Mouse (Mus musculus): ENCODE measurements around the gene Hebp2. TPM values are rescaled to one million over a fixed set of nuclear protein-coding genes. Genes with fewer than 3 reads are reported as not detected.
"Not testable (repeated sequence)": the region's sequence is repeated elsewhere in the genome, so short reads cannot be mapped to it uniquely, and the experiment has no call there.

Gene Hebp2
- 19.7 and 20.0 TPM in 2 replicates for polyA plus RNA-seq (2016; fragmentation: Nextera tagmentation; extraction: Ambion mirVana)

DNA sequence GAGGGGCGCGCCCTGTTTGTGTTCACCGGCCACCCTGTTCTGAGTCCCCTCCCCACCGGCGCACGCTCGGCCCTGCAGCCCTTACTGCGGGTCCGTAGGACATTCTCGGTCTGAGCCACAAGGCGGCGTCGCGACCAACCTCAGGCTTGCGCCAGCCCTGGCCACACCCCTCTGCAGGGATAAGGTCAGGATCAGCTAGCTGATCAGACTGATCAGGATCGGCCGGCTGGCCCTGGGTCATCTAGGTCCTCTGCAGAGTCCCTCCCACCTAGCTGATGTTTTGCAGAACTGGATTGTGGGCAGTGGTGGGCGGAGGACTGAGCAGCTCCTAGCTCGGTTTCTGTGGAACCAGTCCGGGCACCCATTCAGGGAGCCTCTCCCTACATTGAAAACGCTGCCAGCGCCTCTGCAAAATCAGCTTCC lies at the start of gene Hebp2:
Gene Hebp2 (minus strand): TSS at position 264 of the 423 bp plus-strand sequence.
- no peak within 1 kb of the TSS for H3K27ac ChIP-seq
- peak within 1 kb of the TSS; percentile 76 for H3K4me2 ChIP-seq
- H3K27me3 ChIP-seq = peaks cover 14% of the 10 kb centered on the region; the same call in 1 of the 2 replicates
- under 1% methylated on average over 22 of the region's 22 CpGs for WGBS
- H3K4me3 ChIP-seq (replicated peaks) = peak within 1 kb of the TSS; percentile 60
- 0 out of 2 replicates have a peak, but pooled peaks cover 2% of the 10 kb centered on the region for H3K36me3 ChIP-seq
- peak within 1 kb of the TSS; percentile 70 for H3K9ac ChIP-seq (replicated peaks)
- peak; percentile 82 for ATAC-seq (ENCODE audit: insufficient number of reproducible peaks, insufficient read depth, low FRiP score, low TSS enrichment, low read depth)
- no peaks in the 10 kb centered on the region for H3K9me3 ChIP-seq
- peaks cover 9% of the 10 kb centered on the region; the same call in 1 of the 2 replicates for H3K4me1 ChIP-seq (replicated peaks)

DNA sequence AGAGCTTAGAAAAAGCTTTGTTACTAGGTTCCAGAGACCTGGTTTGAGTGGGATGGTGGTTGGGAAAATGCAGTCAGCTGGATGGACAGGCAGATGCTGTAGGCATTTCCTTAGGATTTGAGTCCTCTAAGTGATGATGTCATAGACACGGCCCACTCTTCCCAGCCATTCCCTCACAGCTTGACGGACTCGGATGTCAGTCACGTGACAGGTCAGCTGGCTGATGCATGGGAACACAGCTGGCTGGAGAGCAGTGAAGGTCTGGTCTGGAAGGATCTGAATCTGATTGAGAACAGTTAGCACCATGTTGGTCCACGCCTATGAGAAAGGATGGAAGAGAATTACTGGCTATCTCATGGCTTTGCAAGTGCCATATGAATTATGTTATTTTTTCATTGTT lies 43.6 kb upstream of the Hebp2 start:
- Histone ChIP-seq H3K9me3 (no peaks in the 10 kb centered on the region), H3K27ac (no peak overlapping the region)
- 86% methylated on average over 5 of the region's 5 CpGs for WGBS

DNA sequence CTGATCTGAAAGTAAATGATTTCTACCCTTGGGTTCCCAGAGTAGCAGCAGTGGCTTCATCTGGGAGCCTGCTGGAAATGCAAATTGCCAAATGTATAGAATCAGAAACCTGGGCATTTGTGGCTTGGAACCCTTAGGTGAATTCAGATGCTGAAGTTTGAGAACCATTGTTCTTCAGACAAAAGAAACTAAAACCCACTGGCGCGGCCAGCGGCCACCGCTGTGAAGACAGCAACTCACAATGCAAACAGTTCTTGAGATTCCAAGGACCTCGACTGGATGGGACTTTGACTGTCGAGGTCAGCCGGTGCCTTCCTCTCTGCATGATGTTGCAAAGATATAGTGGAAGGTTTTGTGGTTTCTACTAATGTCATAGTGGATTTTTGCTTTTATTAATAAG lies 38.3 kb upstream of the Hebp2 start:
- no peaks in the 10 kb centered on the region for H3K27me3 ChIP-seq
- H3K4me2 ChIP-seq = no peak overlapping the region
- H3K9ac ChIP-seq (replicated peaks) = no peak overlapping the region
- WGBS = 38% methylated on average over 7 of the region's 7 CpGs
- no peak overlapping the region for H3K27ac ChIP-seq
- H3K36me3 ChIP-seq = no peaks in the 10 kb centered on the region
- no peaks in the 10 kb centered on the region for H3K9me3 ChIP-seq
- H3K4me1 ChIP-seq (replicated peaks) = no peaks in the 10 kb centered on the region
- H3K4me3 ChIP-seq (replicated peaks) = no peak overlapping the region
- no peak for ATAC-seq (ENCODE audit: insufficient number of reproducible peaks, insufficient read depth, low FRiP score, low TSS enrichment, low read depth)

More for the DNA sequence above, 43.6 kb upstream of the Hebp2 start:
- H3K4me3 ChIP-seq (replicated peaks) = no peak overlapping the region
- no peak for ATAC-seq (ENCODE audit: insufficient number of reproducible peaks, insufficient read depth, low FRiP score, low TSS enrichment, low read depth)
- H3K9ac ChIP-seq (replicated peaks) = no peak overlapping the region
- no peaks in the 10 kb centered on the region for H3K27me3 ChIP-seq
- no peak overlapping the region for H3K4me2 ChIP-seq
- H3K36me3 ChIP-seq = no peaks in the 10 kb centered on the region
- H3K4me1 ChIP-seq (replicated peaks) = no peaks in the 10 kb centered on the region

DNA sequence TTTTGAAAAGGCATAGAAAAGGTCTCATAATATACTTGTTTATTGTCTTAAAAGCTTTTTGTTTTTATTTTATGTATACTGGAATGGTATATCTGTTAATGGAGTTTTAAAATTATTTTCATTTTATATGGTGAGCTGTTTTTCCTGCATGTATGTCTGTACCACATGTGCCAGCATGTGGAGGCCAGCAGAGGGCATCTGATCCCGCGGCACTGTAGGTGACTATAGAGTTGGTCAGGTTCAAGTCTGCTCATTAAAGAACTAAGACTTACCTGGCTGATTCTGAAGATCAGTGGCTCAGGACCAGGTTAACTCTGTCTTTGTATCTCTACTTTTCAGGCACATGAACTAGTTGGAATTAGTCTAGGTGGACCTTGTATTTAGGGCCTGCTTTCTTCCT lies 26.7 kb upstream of the Hebp2 start:
- Histone ChIP-seq H3K4me3 (replicated peaks) (no peak overlapping the region), H3K27me3 (no peaks in the 10 kb centered on the region), H3K9ac (replicated peaks) (no peak overlapping the region), H3K36me3 (no peaks in the 10 kb centered on the region), H3K4me1 (replicated peaks) (no peaks in the 10 kb centered on the region), H3K27ac (no peak overlapping the region), H3K9me3 (no peaks in the 10 kb centered on the region), H3K4me2 (no peak overlapping the region)
- WGBS = 57% methylated on average over 2 of the region's 2 CpGs
- no peak for ATAC-seq (ENCODE audit: insufficient number of reproducible peaks, insufficient read depth, low FRiP score, low TSS enrichment, low read depth)

DNA sequence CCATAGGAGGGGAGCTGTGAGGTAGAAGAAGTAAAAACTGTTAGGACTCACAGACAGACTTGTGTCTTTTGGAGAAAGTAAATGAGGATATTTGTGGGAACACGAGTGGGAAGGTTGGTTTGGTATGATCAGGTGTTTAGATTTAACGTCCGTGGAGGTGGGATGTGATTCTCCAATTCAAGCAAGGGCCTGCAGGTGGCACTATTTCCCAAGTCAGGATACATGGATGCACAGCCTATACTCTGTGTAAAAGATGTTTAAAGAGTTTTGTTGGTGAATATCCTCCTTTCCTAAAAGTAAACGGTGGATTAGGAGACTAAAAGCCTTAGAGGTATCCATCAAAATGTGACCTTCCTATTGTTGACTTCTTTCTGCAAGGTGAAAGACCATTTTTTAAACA lies 17.1 kb upstream of the Hebp2 start:
- no peak overlapping the region for H3K9ac ChIP-seq (replicated peaks)
- H3K9me3 ChIP-seq = no peaks in the 10 kb centered on the region
- no peaks in the 10 kb centered on the region for H3K4me1 ChIP-seq (replicated peaks)
- no peak for ATAC-seq (ENCODE audit: insufficient number of reproducible peaks, insufficient read depth, low FRiP score, low TSS enrichment, low read depth)
- H3K36me3 ChIP-seq = no peaks in the 10 kb centered on the region
- H3K27ac ChIP-seq = no peak overlapping the region
- 8% methylated on average over 4 of the region's 4 CpGs for WGBS
- 0 out of 2 replicates have a peak, but pooled peaks cover 3% of the 10 kb centered on the region for H3K27me3 ChIP-seq
- no peak overlapping the region for H3K4me3 ChIP-seq (replicated peaks)
- H3K4me2 ChIP-seq = no peak overlapping the region

DNA sequence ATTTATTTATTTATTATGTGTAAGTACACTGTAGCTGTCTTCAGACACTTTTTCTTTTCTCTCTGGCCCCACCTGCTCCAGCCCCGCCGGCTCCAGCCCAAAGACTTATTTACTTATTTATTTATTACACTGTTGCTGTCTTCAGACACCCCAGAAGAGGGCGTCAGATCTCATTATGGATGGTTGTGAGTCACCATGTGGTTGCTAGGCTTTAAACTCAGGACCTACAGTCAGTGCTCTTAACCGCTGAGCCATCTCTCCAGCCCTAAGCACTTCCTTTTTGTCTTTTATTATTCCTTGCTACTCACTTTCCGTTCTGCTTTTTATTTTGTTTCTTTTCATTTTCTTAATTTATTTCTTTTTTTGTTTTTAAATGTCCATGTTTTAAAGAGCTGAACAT lies 15.6 kb upstream of the Hebp2 start:
- no peaks in the 10 kb centered on the region for H3K4me1 ChIP-seq (replicated peaks)
- 47% methylated on average over 5 of the region's 5 CpGs for WGBS
- H3K9ac ChIP-seq (replicated peaks) = no peak overlapping the region
- H3K4me2 ChIP-seq = no peak overlapping the region
- H3K27me3 ChIP-seq = 0 out of 2 replicates have a peak, but pooled peaks cover 3% of the 10 kb centered on the region
- no peak for ATAC-seq (ENCODE audit: insufficient number of reproducible peaks, insufficient read depth, low FRiP score, low TSS enrichment, low read depth)
- no peaks in the 10 kb centered on the region for H3K36me3 ChIP-seq
- H3K9me3 ChIP-seq = no peaks in the 10 kb centered on the region
- no peak overlapping the region for H3K27ac ChIP-seq
- H3K4me3 ChIP-seq (replicated peaks) = no peak overlapping the region

DNA sequence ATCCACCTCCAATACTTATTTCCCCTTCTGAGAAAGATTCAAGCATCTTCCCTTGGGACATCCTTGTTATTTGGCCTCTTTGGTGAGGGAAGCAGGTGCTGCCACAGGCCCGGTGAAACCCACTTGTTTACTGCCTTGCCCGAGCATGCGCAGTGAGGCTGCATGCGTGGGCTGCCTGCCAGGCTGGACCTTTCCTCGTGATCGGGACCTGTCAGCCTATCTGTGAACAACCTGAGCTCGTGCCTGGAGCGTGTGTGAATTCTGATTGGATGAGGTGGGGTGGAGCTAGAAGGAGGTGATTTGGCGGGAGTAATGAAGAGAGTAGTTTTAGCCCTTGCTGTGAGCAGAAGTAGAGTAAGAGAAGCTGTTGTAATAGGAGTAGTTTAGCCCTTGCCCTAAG lies 13.2 kb upstream of the Hebp2 start:
- H3K4me2 ChIP-seq; H3K27ac ChIP-seq; H3K4me3 ChIP-seq (replicated peaks); H3K27me3 ChIP-seq; H3K36me3 ChIP-seq; ATAC-seq (ENCODE audit: insufficient number of reproducible peaks, insufficient read depth, low FRiP score, low TSS enrichment, low read depth); H3K9me3 ChIP-seq; H3K4me1 ChIP-seq (replicated peaks); H3K9ac ChIP-seq (replicated peaks): not testable (repeated sequence)
- 83% methylated on average over 9 of the region's 9 CpGs for WGBS

DNA sequence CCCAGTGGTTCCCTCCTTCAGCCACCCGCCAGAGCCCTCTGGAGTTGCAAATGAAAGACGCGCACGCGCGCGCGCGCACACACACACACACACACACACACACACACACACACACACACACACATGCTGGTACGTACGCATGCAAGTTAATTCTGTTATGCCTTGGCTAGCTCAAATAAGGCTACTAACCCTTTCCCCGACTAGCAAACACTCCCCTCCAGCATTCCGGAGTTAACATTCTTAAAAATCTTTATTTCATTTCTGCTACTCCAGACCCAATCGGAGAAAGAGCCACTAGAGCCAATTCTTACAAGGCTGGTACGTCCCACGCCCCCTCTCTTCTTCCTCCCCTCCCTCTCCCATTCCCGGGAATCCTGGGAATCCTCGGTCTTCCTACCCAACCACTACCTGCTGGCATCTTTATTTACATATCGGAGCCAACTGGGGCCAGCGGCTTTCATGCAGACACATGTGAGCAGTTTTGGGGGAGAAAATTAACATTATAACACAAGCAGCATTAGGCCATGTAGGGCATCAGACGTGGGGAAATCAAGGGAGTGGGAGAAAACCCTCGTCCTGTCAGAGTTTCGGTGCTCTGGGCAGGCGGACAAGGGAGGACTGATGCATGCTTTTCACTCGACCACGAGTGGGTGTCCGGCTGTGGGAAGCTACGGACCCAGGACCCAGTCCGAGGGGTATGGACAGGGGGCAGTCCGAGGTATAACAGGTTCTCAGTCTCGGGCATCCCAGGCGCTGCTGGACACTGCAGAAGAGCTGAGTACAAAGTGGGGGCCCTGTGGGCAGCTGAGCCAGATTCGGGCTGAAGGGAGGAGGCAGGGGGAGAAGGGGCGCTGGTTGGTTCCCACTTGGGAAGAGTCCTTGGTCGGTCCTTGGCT lies 3.7 kb upstream of the Hebp2 start:
- H3K4me2 ChIP-seq = peak overlapping the region; percentile 72
- H3K27ac ChIP-seq = no peak overlapping the region
- 3% methylated on average over 35 of the region's 35 CpGs for whole genome bisulfite sequencing
- ATAC-seq (ENCODE audit: insufficient number of reproducible peaks, insufficient read depth, low FRiP score, low TSS enrichment, low read depth) = 0 out of 2 replicates have a peak, but pooled peaks have one; percentile 27
- peaks cover 14% of the 10 kb centered on the region; the same call in 1 of the 2 replicates for H3K27me3 ChIP-seq
- H3K9me3 ChIP-seq = no peaks in the 10 kb centered on the region
- H3K4me1 ChIP-seq (replicated peaks) = peaks cover 9% of the 10 kb centered on the region; the same call in 1 of the 2 replicates
- peak overlapping the region; percentile 53 for H3K9ac ChIP-seq (replicated peaks)
- H3K36me3 ChIP-seq = no peaks in the 10 kb centered on the region
- peak overlapping the region; percentile 40 for H3K4me3 ChIP-seq (replicated peaks)

DNA sequence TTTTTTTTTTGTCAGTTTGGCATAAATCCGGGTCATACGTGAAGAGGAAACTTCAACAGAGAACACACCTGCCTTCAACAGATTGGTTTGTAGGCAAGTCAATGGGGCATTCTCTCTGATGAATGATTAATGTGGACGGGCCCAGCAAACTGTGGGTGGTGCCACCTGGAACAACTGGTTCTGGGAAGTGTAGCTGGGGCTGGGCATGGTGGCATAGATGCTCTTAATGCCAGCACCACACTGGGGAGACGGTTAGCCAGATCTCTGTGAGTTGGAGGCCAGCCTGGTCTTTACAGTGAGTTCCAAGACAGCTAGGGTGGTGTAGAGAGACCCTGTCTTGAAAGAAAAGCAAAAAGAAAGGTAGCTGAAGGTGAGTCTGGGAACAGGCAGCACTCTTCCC lies 1.5 kb upstream of the Hebp2 start:
- WGBS = 83% methylated on average over 4 of the region's 4 CpGs
- no peak for ATAC-seq (ENCODE audit: insufficient number of reproducible peaks, insufficient read depth, low FRiP score, low TSS enrichment, low read depth)
- no peak overlapping the region for H3K9ac ChIP-seq (replicated peaks)
- no peaks in the 10 kb centered on the region for H3K9me3 ChIP-seq
- no peak overlapping the region for H3K4me2 ChIP-seq
- H3K4me1 ChIP-seq (replicated peaks) = peaks cover 9% of the 10 kb centered on the region; the same call in 1 of the 2 replicates
- no peaks in the 10 kb centered on the region for H3K36me3 ChIP-seq
- H3K27me3 ChIP-seq = peaks cover 14% of the 10 kb centered on the region; the same call in 1 of the 2 replicates
- H3K27ac ChIP-seq = no peak overlapping the region
- H3K4me3 ChIP-seq (replicated peaks) = no peak overlapping the region

DNA sequence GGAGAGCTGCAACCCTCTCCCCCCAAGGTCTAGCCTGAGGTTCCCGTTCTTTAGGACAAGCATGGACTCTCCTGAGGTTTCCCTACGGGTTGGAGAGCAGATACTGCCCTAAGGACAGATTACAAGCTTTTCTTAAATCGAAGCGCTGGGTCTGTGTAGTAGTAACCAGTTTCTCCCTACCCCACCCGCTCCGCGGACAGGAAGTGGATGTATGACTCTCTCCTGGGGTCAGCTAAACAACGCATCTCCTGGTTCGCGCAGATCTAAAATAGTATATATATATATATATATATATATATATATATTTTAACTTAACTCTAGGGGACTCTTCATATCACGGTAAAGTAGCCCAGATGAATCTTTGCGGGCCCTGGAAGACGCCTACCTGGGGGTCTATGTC lies 567 bp downstream of the Hebp2 start:
- no peak overlapping the region for H3K27ac ChIP-seq
- no peak for ATAC-seq (ENCODE audit: insufficient number of reproducible peaks, insufficient read depth, low FRiP score, low TSS enrichment, low read depth)
- H3K9me3 ChIP-seq = no peaks in the 10 kb centered on the region
- 0 out of 2 replicates have a peak, but pooled peaks cover 3% of the 10 kb centered on the region for H3K36me3 ChIP-seq
- peak overlapping the region; percentile 60 for H3K4me3 ChIP-seq (replicated peaks)
- peak overlapping the region; percentile 70 for H3K9ac ChIP-seq (replicated peaks)
- 8% methylated on average over 13 of the region's 13 CpGs for WGBS
- peak overlapping the region; percentile 76 for H3K4me2 ChIP-seq
- peaks cover 12% of the 10 kb centered on the region; the same call in 1 of the 2 replicates for H3K27me3 ChIP-seq
- peaks cover 9% of the 10 kb centered on the region; the same call in 1 of the 2 replicates for H3K4me1 ChIP-seq (replicated peaks)

DNA sequence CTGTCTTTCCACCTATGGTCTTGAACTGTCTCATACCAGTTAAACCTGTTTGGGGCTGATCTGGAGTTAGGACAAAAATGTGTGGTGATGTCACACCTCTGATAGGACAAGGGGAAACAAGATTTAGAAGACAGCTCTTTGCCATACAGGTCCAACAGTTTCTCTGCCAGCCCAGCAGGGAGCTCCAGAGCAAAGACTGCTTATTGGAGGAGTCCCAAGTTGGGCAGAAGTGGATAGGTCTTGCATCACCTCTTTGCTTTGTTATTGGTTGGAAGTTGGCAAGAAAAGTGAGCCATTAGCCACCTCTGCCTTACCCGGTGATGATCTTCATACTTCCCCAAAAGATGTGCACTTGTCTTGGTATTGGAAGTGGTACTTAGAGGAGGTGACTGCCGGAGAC lies 9.0 kb downstream of the Hebp2 start:
- Histone ChIP-seq H3K36me3 (peaks cover 18% of the 10 kb centered on the region), H3K9me3 (no peaks in the 10 kb centered on the region), H3K9ac (replicated peaks) (no peak overlapping the region), H3K27ac (no peak overlapping the region), H3K4me1 (replicated peaks) (peaks cover 11% of the 10 kb centered on the region; the same call in 1 of the 2 replicates), H3K4me2 (no peak overlapping the region), H3K4me3 (replicated peaks) (no peak overlapping the region), H3K27me3 (no peaks in the 10 kb centered on the region)
- no peak for ATAC-seq (ENCODE audit: insufficient number of reproducible peaks, insufficient read depth, low FRiP score, low TSS enrichment, low read depth)
- 90% methylated on average over 2 of the region's 2 CpGs for WGBS
